8 mouse cellular contexts compared by ENCODE assay signal in the genomic region with DNA sequence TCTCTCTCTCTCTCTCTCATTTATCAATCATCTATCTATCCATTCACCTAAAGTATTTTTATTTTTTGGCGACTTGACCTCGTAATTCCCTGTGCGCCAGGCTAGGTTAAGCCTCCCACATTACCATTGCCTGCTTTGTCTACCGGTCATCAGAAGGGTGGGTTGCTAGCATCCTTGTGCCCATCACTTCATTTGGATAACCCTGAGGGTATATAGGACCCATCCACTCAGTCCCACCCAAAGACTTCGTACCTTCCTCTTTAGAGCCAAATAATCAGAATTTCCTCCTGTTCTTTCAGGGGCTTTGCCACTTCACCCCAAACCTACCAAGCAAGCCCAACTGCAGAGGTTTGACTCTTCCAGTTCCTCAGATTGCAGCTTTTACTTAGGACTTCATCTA. TPM values are rescaled to one million over a fixed set of nuclear protein-coding genes. Genes with fewer than 3 reads are reported as not detected.
DNase-seq lines count a peak whose midpoint lies in the region; ATAC-seq and TF ChIP-seq lines count a peak whose summit lies in the region.

No protein-coding gene starts in this region.

- no peak for TF ChIP-seq EP300 in liver, postnatal 0 days (IDR thresholded peaks at IDR 0.05; ENCODE audit: low read depth)

- H3K4me3 ChIP-seq in heart, embryonic 10.5 days = peak overlapping the region; percentile 87
- peak overlapping the region; percentile 3 to 83; a peak in 3 of 4 replicates for H3K4me3 ChIP-seq in ES-E14 (ENCODE audit: insufficient read depth in 1 of 2, low read depth in 1 of 2, low read length in 2 of 2, poor library complexity in 1 of 2, severe bottlenecking in 1 of 2)
- peak overlapping the region; percentile 89 for H3K4me3 ChIP-seq in forebrain, embryonic 16.5 days (replicated peaks; ENCODE audit: low read length)
- peak overlapping the region; percentile 59 for H3K4me3 ChIP-seq in liver, postnatal 0 days (ENCODE audit: low read depth, low read length)

- H3K36me3 ChIP-seq in heart, embryonic 10.5 days = peaks cover 35% of the 10 kb centered on the region
- H3K36me3 ChIP-seq in ES-E14 (ENCODE audit: control insufficient read depth, insufficient read depth, low read length, poor library complexity, severe bottlenecking) = peaks cover 1% of the 10 kb centered on the region
- H3K36me3 ChIP-seq in forebrain, embryonic 16.5 days (ENCODE audit: control insufficient read depth, insufficient read depth) = peaks cover 6% of the 10 kb centered on the region
- H3K36me3 ChIP-seq in liver, postnatal 0 days (replicated peaks; ENCODE audit: insufficient read depth, low read length) = peaks cover 9% of the 10 kb centered on the region; the same call in 1 of the 2 replicates

- H3K4me1 ChIP-seq in heart, embryonic 10.5 days = peaks cover 4% of the 10 kb centered on the region; the same call in 1 of the 2 replicates
- no peaks in the 10 kb centered on the region; a peak in 2 of 4 replicates for H3K4me1 ChIP-seq in ES-E14 (ENCODE audit: control insufficient read depth in 2 of 2, insufficient read depth in 2 of 2, low read length in 2 of 2, poor library complexity in 1 of 2)
- H3K4me1 ChIP-seq in forebrain, embryonic 16.5 days (replicated peaks; ENCODE audit: control insufficient read depth, insufficient read depth, low read length) = peaks cover 9% of the 10 kb centered on the region
- peaks cover 4% of the 10 kb centered on the region for H3K4me1 ChIP-seq in liver, postnatal 0 days (ENCODE audit: insufficient read depth)

- H3K27ac ChIP-seq in heart, embryonic 10.5 days = peak overlapping the region; percentile 95
- no peak overlapping the region for H3K27ac ChIP-seq in ES-E14 (ENCODE audit: insufficient read depth, low read depth, low read length, poor library complexity, severe bottlenecking)
- H3K27ac ChIP-seq in forebrain, embryonic 16.5 days (ENCODE audit: low read length) = no peak overlapping the region
- no peak overlapping the region for H3K27ac ChIP-seq in liver, postnatal 0 days (ENCODE audit: low read depth)

- no peak for ATAC-seq in forebrain, embryonic 16.5 days
- no peak for ATAC-seq in liver, postnatal 0 days
- no peak for ATAC-seq in activated CD4-positive, CD25-positive, alpha-beta regulatory T cell, adult 4 months

- no peak for DNase-seq in heart, embryonic 10.5 days (ENCODE audit: low spot score)
- DNase-seq in heart, postnatal 4 days = no peak
- no peak for DNase-seq in ES-E14 (ENCODE audit: low read depth, low spot score)
- no peak for DNase-seq in liver, postnatal 0 days
- DNase-seq in layer of hippocampus, postnatal 36 days = no peak
- DNase-seq in adrenal gland, postnatal 25 days = no peak

- peak overlapping the region; percentile 57 for H3K4me2 ChIP-seq in forebrain, embryonic 16.5 days (ENCODE audit: low read length)
- H3K4me2 ChIP-seq in liver, postnatal 0 days (ENCODE audit: low read depth, low read length) = peak overlapping the region; percentile 73

- in situ Hi-C loops in ES-E14 (cut with MboI; ENCODE audit: low sequenced_read_pairs in 2 of 2, unreplicated experiment in 2 of 2) = no loop called here

- peak overlapping the region; percentile 2; the same call in 1 of the 2 replicates for H3K9ac ChIP-seq in ES-E14 (ENCODE audit: insufficient read depth, low read depth, low read length, poor library complexity, severe bottlenecking)
- H3K9ac ChIP-seq in forebrain, embryonic 16.5 days (replicated peaks; ENCODE audit: low read depth, low read length) = 0 out of 2 replicates have a peak overlapping the region, but pooled peaks have one; percentile 37
- no peak overlapping the region for H3K9ac ChIP-seq in liver, postnatal 0 days (replicated peaks)

- 19% methylated on average over 5 of the region's 5 CpGs for WGBS in heart, embryonic 10.5 days
- WGBS in forebrain, embryonic 16.5 days = 12% methylated on average over 5 of the region's 5 CpGs
- WGBS in liver, postnatal 0 days (ENCODE audit: insufficient replicate concordance) = 10% methylated on average over 5 of the region's 5 CpGs

- no peak for TF ChIP-seq CTCF in liver, postnatal 0 days (IDR thresholded peaks at IDR 0.05; ENCODE audit: low read depth)

- H3K9me3 ChIP-seq in heart, embryonic 10.5 days = no peaks in the 10 kb centered on the region
- H3K9me3 ChIP-seq in ES-E14 (ENCODE audit: control insufficient read depth, insufficient read depth, low read depth, low read length) = no peaks in the 10 kb centered on the region
- no peaks in the 10 kb centered on the region for H3K9me3 ChIP-seq in forebrain, embryonic 16.5 days (ENCODE audit: control insufficient read depth, low read length)
- no peaks in the 10 kb centered on the region for H3K9me3 ChIP-seq in liver, postnatal 0 days (ENCODE audit: low read length)

- H3K27me3 ChIP-seq in heart, embryonic 10.5 days (ENCODE audit: insufficient read depth, poor library complexity, severe bottlenecking) = no peaks in the 10 kb centered on the region
- no peaks in the 10 kb centered on the region for H3K27me3 ChIP-seq in forebrain, embryonic 16.5 days (replicated peaks; ENCODE audit: control insufficient read depth, insufficient read depth, low read length)
- H3K27me3 ChIP-seq in liver, postnatal 0 days (ENCODE audit: insufficient read depth, low read length) = no peaks in the 10 kb centered on the region

TF ChIP-seq in ES-E14, 5 proteins besides CTCF, POLR2A, EP300 and RAD21:
- no peak for TF ChIP-seq CHD2 (IDR thresholded peaks at IDR 0.05; ENCODE audit: low read depth, low read length)

RNA-seq across cellular contexts. Expression of a gene that starts 0.7 kb away (rescaled TPM):
- polyA plus RNA-seq in heart, embryonic 10.5 days (2016; fragmentation: Nextera tagmentation; extraction: Ambion mirVana) = 80.2 and 106 TPM in 2 replicates
- total RNA-seq in heart, postnatal 4 days (2021) = 10 to 100 TPM; 17.2 to 20.7 TPM
- 19.4 and 34.2 TPM in 2 replicates for total RNA-seq in ES-E14 (2012; rRNA removed)
- polyA plus RNA-seq in forebrain, embryonic 16.5 days (2015; fragmentation: Nextera tagmentation; extraction: Ambion mirVana) = 64.6 and 75.4 TPM in 2 replicates
- 33.9 and 36.9 TPM in 2 replicates for polyA plus RNA-seq in liver, postnatal 0 days (2015; fragmentation: Nextera tagmentation; extraction: Ambion mirVana)
- 10 to 100 TPM; 44.7 to 47.2 TPM for polyA plus RNA-seq in activated CD4-positive, CD25-positive, alpha-beta regulatory T cell, adult 4 months (2017; shearing (Covaris generic))
- 10 to 100 TPM; 11.0 to 11.3 TPM for total RNA-seq in layer of hippocampus, postnatal 36 days (2021)
- total RNA-seq in adrenal gland, postnatal 25 days (2021) = 9.8 and 10.5 TPM in 2 replicates

RNA-seq across cellular contexts. Expression of a gene that starts 15.7 kb away (rescaled TPM):
- 57.3 and 59.0 TPM in 2 replicates for polyA plus RNA-seq in heart, embryonic 10.5 days (2016; fragmentation: Nextera tagmentation; extraction: Ambion mirVana)
- 10 to 100 TPM; 26.7 to 28.9 TPM for total RNA-seq in heart, postnatal 4 days (2021)
- total RNA-seq in ES-E14 (2012; rRNA removed) = 28.4 and 35.4 TPM in 2 replicates
- 27.6 and 33.1 TPM in 2 replicates for polyA plus RNA-seq in forebrain, embryonic 16.5 days (2015; fragmentation: Nextera tagmentation; extraction: Ambion mirVana)
- 9.3 and 9.8 TPM in 2 replicates for polyA plus RNA-seq in liver, postnatal 0 days (2015; fragmentation: Nextera tagmentation; extraction: Ambion mirVana)
- polyA plus RNA-seq in activated CD4-positive, CD25-positive, alpha-beta regulatory T cell, adult 4 months (2017; shearing (Covaris generic)) = 10 to 100 TPM; 13.6 to 13.9 TPM
- 10 to 100 TPM; 10.1 to 10.8 TPM for total RNA-seq in layer of hippocampus, postnatal 36 days (2021)
- 22.0 and 25.6 TPM in 2 replicates for total RNA-seq in adrenal gland, postnatal 25 days (2021)

RNA-seq across cellular contexts. Expression of a gene that starts 15.8 kb away (rescaled TPM):
- 15.2 and 16.1 TPM in 2 replicates for polyA plus RNA-seq in heart, embryonic 10.5 days (2016; fragmentation: Nextera tagmentation; extraction: Ambion mirVana)
- total RNA-seq in heart, postnatal 4 days (2021) = 10 to 100 TPM; 11.3 to 13.8 TPM
- 10.6 and 10.9 TPM in 2 replicates for total RNA-seq in ES-E14 (2012; rRNA removed)
- polyA plus RNA-seq in forebrain, embryonic 16.5 days (2015; fragmentation: Nextera tagmentation; extraction: Ambion mirVana) = 33.2 and 38.4 TPM in 2 replicates
- polyA plus RNA-seq in liver, postnatal 0 days (2015; fragmentation: Nextera tagmentation; extraction: Ambion mirVana) = 3.3 and 3.7 TPM in 2 replicates
- 1 to 10 TPM; 9.0 TPM for polyA plus RNA-seq in activated CD4-positive, CD25-positive, alpha-beta regulatory T cell, adult 4 months (2017; shearing (Covaris generic))
- 10 to 100 TPM; 34.9 to 39.8 TPM for total RNA-seq in layer of hippocampus, postnatal 36 days (2021)
- 20.8 and 26.5 TPM in 2 replicates for total RNA-seq in adrenal gland, postnatal 25 days (2021)

RNA-seq across cellular contexts. Expression of a gene that starts 41.2 kb away (rescaled TPM):
- 0.02 and 0.05 TPM in 2 replicates for polyA plus RNA-seq in heart, embryonic 10.5 days (2016; fragmentation: Nextera tagmentation; extraction: Ambion mirVana)
- under 1 TPM in 1 of 2 experiments, not detected in 1; 0.05 TPM for total RNA-seq in heart, postnatal 4 days (2021)
- total RNA-seq in ES-E14 (2012; rRNA removed) = 0.18 and 0.21 TPM in 2 replicates
- polyA plus RNA-seq in forebrain, embryonic 16.5 days (2015; fragmentation: Nextera tagmentation; extraction: Ambion mirVana) = 0.05 and 0.11 TPM in 2 replicates
- polyA plus RNA-seq in liver, postnatal 0 days (2015; fragmentation: Nextera tagmentation; extraction: Ambion mirVana) = 0.02 and 0.04 TPM in 2 replicates
- polyA plus RNA-seq in activated CD4-positive, CD25-positive, alpha-beta regulatory T cell, adult 4 months (2017; shearing (Covaris generic)) = under 1 TPM; 0.17 to 0.29 TPM
- total RNA-seq in layer of hippocampus, postnatal 36 days (2021) = not detected
- 0.09 TPM in 1 of 2 replicates, not detected in the other for total RNA-seq in adrenal gland, postnatal 25 days (2021)

RNA-seq across cellular contexts. Expression of a gene that starts 44.6 kb away (rescaled TPM):
- polyA plus RNA-seq in heart, embryonic 10.5 days (2016; fragmentation: Nextera tagmentation; extraction: Ambion mirVana) = 14.4 and 15.0 TPM in 2 replicates
- total RNA-seq in heart, postnatal 4 days (2021) = 10 to 100 TPM; 16.9 to 20.1 TPM
- total RNA-seq in ES-E14 (2012; rRNA removed) = 20.6 and 23.3 TPM in 2 replicates
- 35.3 and 39.4 TPM in 2 replicates for polyA plus RNA-seq in forebrain, embryonic 16.5 days (2015; fragmentation: Nextera tagmentation; extraction: Ambion mirVana)
- 3.6 and 3.9 TPM in 2 replicates for polyA plus RNA-seq in liver, postnatal 0 days (2015; fragmentation: Nextera tagmentation; extraction: Ambion mirVana)
- 10 to 100 TPM; 13.4 to 18.5 TPM for polyA plus RNA-seq in activated CD4-positive, CD25-positive, alpha-beta regulatory T cell, adult 4 months (2017; shearing (Covaris generic))
- total RNA-seq in layer of hippocampus, postnatal 36 days (2021) = 10 to 100 TPM; 19.8 to 21.5 TPM
- 20.2 and 21.3 TPM in 2 replicates for total RNA-seq in adrenal gland, postnatal 25 days (2021)
